Mouse (Mus musculus) ES-Bruce4 (cell line): ENCODE data around the gene Tap1.

Experiments used
- EP300 ChIP-seq: IDR thresholded peaks from 2 replicates; pipeline ENCODE4 v1.6.1; 2011; ENCODE audit warnings: low read depth, low read length; ENCODE audit not compliant: insufficient read depth
- POLR2A ChIP-seq: IDR thresholded peaks from one replicate; pipeline ENCODE4 v1.8.1; 2011; ENCODE audit warnings: low read length; ENCODE audit not compliant: insufficient read depth

DNA sequence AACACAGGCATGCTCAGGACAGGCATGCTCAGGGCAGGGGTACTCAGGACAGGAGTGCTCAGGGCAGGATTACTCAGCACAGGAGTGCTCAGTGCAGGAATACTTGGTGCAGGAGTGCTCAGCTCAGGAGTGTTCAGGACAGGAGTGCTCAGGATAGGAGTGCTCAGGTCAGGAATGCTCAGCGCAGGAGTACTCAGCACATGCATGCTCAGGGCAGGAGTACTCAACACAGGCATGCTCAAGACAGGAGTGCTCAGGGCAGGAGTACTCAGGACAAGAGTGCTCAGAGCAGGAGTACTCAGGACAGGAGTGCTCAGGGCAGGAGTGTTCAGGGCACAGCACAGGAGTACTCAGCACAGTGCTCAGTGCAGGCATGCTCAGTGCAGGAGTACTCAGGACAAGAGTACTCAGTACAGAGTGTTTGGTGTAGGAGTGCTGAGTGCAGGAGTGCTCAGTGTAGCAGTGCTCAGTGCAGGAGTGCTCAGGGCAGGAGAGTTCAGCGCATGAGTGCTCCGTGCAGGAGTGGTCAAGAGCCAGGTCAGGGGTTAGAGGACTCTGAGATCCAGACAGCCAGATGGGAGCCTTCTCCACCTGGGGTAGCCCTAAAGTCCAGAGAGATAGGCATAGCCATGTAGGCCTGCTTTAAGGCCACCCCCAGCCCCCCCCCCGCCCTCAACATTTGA, 15.5 kb downstream of the Tap1 start:
- TF ChIP-seq POLR2A, result no peak
- no peak for TF ChIP-seq EP300
